17 mouse cellular contexts compared by ENCODE assay signal in the genomic region with DNA sequence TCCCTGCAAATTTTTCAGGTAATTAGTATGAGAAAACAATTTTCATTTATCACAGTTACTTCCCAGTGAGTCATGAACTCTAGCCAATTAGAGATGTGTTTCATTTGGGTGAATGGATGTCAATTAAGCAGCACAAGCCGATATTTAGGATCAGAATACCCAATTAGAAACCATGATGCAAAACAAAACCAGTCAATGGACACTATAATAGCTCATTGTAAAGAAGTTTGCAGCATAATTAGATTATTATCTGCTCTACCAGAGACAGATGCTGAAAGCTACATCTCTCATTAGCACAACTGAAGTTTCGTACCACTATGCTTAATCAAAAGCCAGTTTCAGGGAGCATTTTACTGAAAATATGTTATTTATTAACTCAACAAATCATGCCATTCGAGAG.
A peak's percentile ranks its signal among the peaks of the same experiment; 100 is the strongest.
DNase-seq lines count a peak whose midpoint lies in the region; ATAC-seq lines count a peak whose summit lies in the region.
"Had no signal": no experiment of that assay in that cellular context is flagged by ENCODE, and none has a peak within 500 bp of the region (broad histone marks: within the 10 kb centered on the region; RNA-seq: fewer than 3 reads in every experiment).

No protein-coding gene starts in this region.

- H3K4me1 ChIP-seq in forebrain, embryonic 12.5 days: peaks cover 5% of the 10 kb centered on the region; the same call in 1 of the 2 replicates
- H3K4me1 ChIP-seq in forebrain, embryonic 16.5 days (replicated peaks; ENCODE audit: control insufficient read depth, insufficient read depth, low read length): peaks cover 3% of the 10 kb centered on the region; the same call in 1 of the 2 replicates
- no peaks in the 10 kb centered on the region for H3K4me1 ChIP-seq in kidney, embryonic 14.5 days (ENCODE audit: control insufficient read depth, insufficient read depth, low read length)
- H3K4me1 ChIP-seq: embryonic facial prominence, embryonic 13.5 days; heart, embryonic 12.5 days; intestine, embryonic 15.5 days had no signal

- no peaks in the 10 kb centered on the region for H3K36me3 ChIP-seq in forebrain, embryonic 12.5 days (replicated peaks)
- no peaks in the 10 kb centered on the region for H3K36me3 ChIP-seq in forebrain, embryonic 16.5 days (ENCODE audit: control insufficient read depth, insufficient read depth)
- H3K36me3 ChIP-seq in kidney, embryonic 14.5 days (ENCODE audit: control insufficient read depth, insufficient read depth, low read length): no peaks in the 10 kb centered on the region
- H3K36me3 ChIP-seq: embryonic facial prominence, embryonic 13.5 days; heart, embryonic 12.5 days; hindbrain, embryonic 10.5 days; intestine, embryonic 15.5 days had no signal

- peak; percentile 48 for DNase-seq in Muller cell, postnatal 12 days (ENCODE audit: inconsistent ontology term)
- no peak for DNase-seq in lung, postnatal 36 days
- DNase-seq in right cerebral cortex, postnatal 14 days: no peak
- DNase-seq: adrenal gland, postnatal 10 days; cerebellum, adult 11-12 months; cerebellum, adult 9-10 months; cerebellum, postnatal 36 days; gastrocnemius, postnatal 10 days; heart, adult 2 months had no signal

- no peaks in the 10 kb centered on the region for H3K9me3 ChIP-seq in forebrain, embryonic 12.5 days
- H3K9me3 ChIP-seq in forebrain, embryonic 16.5 days (ENCODE audit: control insufficient read depth, low read length): no peaks in the 10 kb centered on the region
- no peaks in the 10 kb centered on the region for H3K9me3 ChIP-seq in kidney, embryonic 14.5 days (ENCODE audit: control insufficient read depth, low read length)
- H3K9me3 ChIP-seq: embryonic facial prominence, embryonic 13.5 days; heart, embryonic 12.5 days; hindbrain, embryonic 10.5 days; intestine, embryonic 15.5 days had no signal

- H3K27me3 ChIP-seq in forebrain, embryonic 12.5 days: peaks cover 22% of the 10 kb centered on the region; the same call in 1 of the 2 replicates
- H3K27me3 ChIP-seq in forebrain, embryonic 16.5 days (replicated peaks; ENCODE audit: control insufficient read depth, insufficient read depth, low read length): no peaks in the 10 kb centered on the region
- H3K27me3 ChIP-seq in kidney, embryonic 14.5 days (ENCODE audit: control insufficient read depth, insufficient read depth, low read length): no peaks in the 10 kb centered on the region
- H3K27me3 ChIP-seq: embryonic facial prominence, embryonic 13.5 days; heart, embryonic 12.5 days; intestine, embryonic 15.5 days had no signal

- no peak overlapping the region for H3K27ac ChIP-seq in forebrain, embryonic 12.5 days
- no peak overlapping the region for H3K27ac ChIP-seq in forebrain, embryonic 16.5 days (ENCODE audit: low read length)
- no peak overlapping the region for H3K27ac ChIP-seq in kidney, embryonic 14.5 days (ENCODE audit: low read depth, low read length)
- H3K27ac ChIP-seq: embryonic facial prominence, embryonic 13.5 days; heart, adult 2 months; hindbrain, embryonic 10.5 days; hindbrain, embryonic 14.5 days; intestine, embryonic 15.5 days had no signal

- no peak overlapping the region for H3K4me3 ChIP-seq in forebrain, embryonic 12.5 days (replicated peaks)
- no peak overlapping the region for H3K4me3 ChIP-seq in forebrain, embryonic 16.5 days (replicated peaks; ENCODE audit: low read length)
- H3K4me3 ChIP-seq in kidney, embryonic 14.5 days (ENCODE audit: low read length): no peak overlapping the region
- H3K4me3 ChIP-seq: embryonic facial prominence, embryonic 13.5 days; heart, adult 2 months; heart, embryonic 12.5 days; hindbrain, embryonic 10.5 days; intestine, embryonic 15.5 days had no signal

- peak; percentile 68; the same call in 1 of the 2 replicates for ATAC-seq in forebrain, embryonic 12.5 days (ENCODE audit: low FRiP score)
- ATAC-seq in forebrain, embryonic 16.5 days: peak; percentile 43; the same call in 1 of the 2 replicates
- ATAC-seq in kidney, embryonic 14.5 days (ENCODE audit: low FRiP score, low TSS enrichment): no peak
- ATAC-seq: intestine, embryonic 15.5 days had no signal

- no peak overlapping the region for H3K4me2 ChIP-seq in forebrain, embryonic 12.5 days
- H3K4me2 ChIP-seq in forebrain, embryonic 16.5 days (ENCODE audit: low read length): no peak overlapping the region
- H3K4me2 ChIP-seq in kidney, embryonic 14.5 days (replicated peaks; ENCODE audit: low read depth, low read length): no peak overlapping the region
- H3K4me2 ChIP-seq: embryonic facial prominence, embryonic 13.5 days; heart, embryonic 12.5 days; hindbrain, embryonic 14.5 days; intestine, embryonic 15.5 days had no signal

- 19% methylated on average over 3 of the region's 3 CpGs for WGBS in forebrain, embryonic 12.5 days
- WGBS in forebrain, embryonic 16.5 days: 10% methylated on average over 3 of the region's 3 CpGs
- WGBS in kidney, embryonic 14.5 days: 55% methylated on average over 3 of the region's 3 CpGs

- no peak overlapping the region for H3K9ac ChIP-seq in forebrain, embryonic 12.5 days
- no peak overlapping the region for H3K9ac ChIP-seq in forebrain, embryonic 16.5 days (replicated peaks; ENCODE audit: low read depth, low read length)
- H3K9ac ChIP-seq in kidney, embryonic 14.5 days (ENCODE audit: low read depth, low read length): no peak overlapping the region
- H3K9ac ChIP-seq: embryonic facial prominence, embryonic 13.5 days; heart, embryonic 12.5 days; hindbrain, embryonic 14.5 days; intestine, embryonic 15.5 days had no signal
